Mouse (Mus musculus): ENCODE data around the gene Nubpl.
"Not testable (repeated sequence)": the region's sequence is repeated elsewhere in the genome, so short reads cannot be mapped to it uniquely, and the experiment has no call there.

Gene Nubpl

DNA sequence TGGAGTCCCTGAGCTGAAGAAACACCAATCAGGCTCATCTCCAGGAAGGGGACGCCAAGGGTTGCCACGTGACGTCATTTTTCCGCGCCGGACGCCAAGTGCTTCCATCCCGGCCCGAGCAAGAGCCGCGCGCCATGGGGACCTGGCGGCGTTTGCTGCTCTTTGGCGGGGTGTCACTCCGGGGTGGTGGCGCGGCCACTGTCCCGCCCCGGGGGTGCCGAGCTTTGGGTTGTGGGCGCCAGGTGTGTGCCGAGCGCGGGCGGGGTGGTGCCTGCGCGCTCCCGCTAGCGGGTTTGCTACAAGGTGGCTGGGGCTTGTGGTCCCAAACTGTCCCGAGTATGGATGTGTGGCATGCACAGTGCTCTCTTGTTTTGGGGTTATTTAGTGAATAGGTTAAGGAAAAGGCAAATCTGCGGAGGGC, at the start of gene Nubpl:
Gene Nubpl (plus strand): TSS at position 88 of the 421 bp plus-strand sequence.
- DNase-seq = peak; percentile 99

DNA sequence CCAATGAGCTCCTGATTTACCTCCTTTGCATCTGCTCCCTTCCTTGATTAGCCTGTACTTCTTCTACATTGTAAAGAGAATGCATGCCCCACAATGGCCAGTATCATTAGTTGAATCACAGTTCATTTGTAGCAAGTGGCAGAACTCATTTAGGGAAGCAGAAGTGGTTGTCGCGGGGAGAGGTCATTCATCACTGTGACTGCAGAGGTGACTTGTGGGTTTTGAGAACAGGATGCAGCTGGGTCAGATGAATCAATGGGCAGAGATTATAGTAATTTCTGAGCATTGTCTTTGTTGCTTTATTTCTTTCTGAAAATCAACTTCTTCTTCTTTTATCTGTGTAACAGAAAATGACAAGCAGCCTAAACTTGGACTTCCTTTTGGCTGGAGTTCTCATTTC, 48.2 kb upstream of the Nubpl start:
- DNase-seq = peak; percentile 90

DNA sequence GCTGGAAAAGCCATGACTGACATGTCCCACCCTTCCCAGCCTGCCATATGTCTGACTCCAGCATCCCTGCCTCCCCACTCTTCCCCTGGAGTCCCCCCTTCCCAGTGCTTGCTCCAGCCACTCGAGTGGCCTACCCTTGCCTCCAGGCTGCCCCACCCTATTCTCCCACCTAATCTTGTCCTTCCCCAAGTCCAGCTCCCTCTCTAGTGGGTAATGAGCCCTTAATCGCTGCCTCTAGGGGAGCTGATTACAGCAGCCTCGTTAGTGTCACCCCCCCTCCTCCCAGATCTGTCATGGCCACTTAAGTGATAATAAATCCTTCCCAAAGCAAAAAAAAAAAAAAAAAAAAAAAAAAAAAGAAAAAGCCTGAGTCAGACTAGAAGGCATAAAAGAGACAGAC, 18.2 kb upstream of the Nubpl start:
- not testable (repeated sequence) for DNase-seq

DNA sequence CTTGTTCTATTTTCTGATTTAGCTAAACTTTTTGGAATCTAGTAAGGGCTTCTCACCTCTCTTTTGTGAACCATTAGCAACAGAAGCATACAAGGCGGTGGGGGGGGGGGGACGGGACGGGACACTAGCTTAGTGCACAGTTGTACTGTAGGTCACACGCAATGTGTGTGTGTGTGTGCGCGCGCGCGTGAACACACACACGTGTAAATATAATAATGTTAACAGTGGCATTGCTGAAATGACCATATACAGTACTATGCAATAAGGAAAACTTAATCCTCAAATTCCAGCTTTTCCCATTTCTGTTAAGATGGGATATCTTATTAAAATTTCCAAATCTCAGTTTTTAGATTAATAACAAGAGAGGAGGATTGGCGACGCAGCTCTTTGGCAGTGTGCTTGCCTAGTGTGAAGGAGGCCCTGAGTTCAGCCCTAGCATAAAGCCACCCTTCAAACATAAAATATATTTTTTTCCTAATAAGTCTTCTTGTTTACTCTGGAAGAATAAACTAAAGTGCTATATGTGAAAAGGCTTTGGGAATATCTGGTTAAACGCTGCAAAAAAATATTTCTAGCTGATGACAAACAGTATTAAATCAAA, 388 bp upstream of the Nubpl start:
- DNase-seq = peak; percentile 33

DNA sequence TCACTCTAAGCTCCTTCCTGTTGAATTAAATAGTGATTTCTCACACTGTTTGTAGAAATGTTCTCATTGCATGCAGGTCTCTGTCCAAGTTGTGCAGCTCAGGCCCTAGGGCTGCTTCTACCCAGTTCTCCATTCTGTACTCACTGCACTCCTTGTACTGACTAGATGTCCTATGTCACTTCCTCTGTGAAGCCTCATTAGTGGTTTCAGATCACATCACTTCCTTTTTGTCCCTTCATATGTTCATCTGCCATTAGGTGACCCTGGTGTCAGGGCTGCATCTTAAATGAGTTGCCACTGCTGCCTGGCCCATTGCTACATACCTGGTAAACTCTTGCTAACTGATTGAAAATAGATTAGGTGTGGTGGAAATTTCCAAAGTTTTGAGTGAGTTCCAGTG, 22.7 kb downstream of the Nubpl start:
- peak; percentile 68 for DNase-seq

DNA sequence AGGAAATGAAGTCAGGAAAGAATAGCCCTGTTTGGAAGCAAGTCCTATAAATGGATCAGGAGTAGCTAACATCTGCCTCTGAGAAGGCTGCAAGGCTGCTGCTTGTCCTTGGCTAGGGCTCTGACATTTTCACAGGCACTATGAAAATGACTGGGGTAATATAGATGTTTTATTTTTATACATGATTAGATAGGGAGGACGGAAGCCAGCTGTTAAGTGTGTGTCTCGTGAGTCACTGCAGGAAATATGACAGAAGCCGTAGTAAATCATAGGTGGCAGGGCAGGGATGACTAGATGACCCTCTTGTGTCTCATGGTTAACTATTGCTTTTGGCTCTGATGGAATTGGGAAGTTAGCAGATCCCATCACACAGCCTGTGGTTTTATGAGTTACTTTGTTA, 28.9 kb downstream of the Nubpl start:
- DNase-seq = no peak

DNA sequence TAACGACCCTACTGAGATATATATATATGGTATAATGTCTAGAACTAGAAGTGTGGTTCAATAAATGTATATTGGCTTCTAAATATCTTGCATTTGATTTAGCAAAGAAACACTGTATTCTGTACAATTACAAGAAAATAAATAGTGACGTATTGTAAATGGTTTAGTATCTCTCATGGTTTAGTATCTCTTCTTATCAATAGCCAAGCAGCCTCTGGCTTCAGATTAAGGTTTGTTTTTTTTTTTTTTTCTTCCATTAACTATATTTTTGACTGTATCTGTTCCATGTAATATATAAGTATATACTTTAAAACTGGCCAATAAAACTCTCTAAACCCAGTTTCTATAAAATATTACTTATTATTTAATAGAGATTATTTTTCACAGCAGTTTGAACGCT, 31.5 kb downstream of the Nubpl start:
- DNase-seq = no peak

DNA sequence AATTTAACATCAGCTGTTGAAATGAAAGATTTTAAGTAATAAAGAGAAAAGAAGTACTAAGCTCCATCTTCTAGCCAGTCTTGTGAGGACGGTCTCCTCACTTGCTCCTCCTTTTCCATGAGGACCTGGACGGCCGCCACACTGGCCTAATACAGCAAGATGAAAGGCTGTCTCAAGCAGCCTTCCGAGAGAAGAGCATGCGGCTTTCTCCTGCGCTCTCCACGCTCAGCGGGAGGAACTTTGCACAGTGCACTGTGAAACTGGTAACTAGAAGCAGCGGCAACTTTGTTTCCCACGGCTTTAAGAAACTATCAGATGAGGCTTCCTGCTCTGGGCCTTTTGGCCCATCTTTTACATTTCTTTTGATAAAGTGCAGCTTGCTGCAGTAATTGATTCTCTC, 34.7 kb downstream of the Nubpl start:
- no peak for DNase-seq

DNA sequence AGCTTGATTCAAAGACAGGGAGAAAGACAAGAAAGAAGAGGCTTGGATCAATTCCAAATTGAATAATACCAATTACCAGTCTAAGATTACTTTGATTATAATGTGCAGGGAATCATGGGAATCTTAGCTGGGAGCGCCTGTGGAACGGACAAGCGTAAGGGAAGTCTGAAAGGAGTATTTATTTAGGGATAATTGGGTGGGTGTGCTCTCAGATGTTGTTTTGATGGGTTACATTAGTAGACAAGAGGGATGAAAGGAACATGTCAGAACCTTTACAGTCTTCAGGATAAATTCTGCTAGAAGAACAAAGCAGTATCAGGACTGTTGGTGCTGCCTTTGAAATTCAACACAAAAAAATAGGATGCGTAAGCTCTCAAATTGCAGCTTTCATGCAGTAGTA, 40.8 kb downstream of the Nubpl start:
- DNase-seq = no peak

DNA sequence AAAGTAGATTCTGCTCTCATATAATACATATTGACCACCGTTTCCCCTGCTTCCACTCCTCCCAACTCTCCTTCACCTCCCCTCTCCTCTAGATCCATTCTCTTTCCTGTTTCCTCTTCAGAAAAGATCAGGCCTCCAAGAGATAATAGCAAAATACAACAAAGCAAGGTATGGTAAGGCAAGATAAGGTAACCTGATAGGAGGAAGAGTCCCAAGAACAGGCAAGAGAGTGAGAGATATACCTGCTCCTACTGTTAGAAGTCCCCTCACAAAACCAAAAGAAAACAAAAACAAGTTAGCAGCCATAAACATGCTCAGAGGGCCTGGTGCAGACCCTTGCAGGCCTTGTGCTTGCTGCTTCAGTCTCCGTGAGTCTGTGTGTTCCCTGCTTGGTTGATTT, 49.1 kb downstream of the Nubpl start:
- no peak for DNase-seq

DNA sequence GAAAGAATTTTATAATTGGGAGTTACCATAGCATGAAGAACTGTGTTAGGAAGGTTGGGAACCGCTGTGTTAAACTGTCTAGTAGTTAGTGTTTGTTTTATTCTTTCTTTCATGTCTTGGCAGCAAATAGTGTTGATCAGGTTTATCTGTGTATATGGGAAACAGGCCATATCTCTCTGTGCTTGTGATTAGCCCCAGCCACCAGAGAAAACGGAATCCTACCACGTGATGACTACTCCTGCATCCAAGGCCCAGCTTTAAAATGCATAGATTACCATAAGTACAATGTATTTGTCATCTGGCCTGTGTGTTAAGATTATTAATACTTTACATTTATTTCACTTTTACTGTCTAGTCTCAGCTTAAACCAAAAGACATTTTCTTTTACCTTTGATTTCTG, 51.9 kb downstream of the Nubpl start:
- no peak for DNase-seq

DNA sequence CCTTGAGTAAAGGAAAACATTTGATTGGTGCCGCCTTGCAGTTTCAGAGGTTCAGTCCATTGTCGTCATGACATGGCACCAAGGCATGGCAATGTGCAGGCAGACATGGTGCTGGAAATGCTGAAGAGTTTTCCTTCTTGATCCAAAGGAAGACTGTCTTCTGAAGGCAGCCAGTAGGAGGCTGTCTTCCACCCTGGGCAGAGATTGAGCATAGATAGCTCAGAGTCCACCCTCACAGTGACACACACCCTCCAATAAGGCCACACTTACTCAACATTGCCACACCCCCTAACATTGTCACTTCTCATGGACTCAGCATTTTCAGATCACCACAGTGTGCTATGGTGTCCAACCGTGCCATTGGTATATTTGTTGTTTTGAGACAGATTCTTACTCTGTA, 54.5 kb downstream of the Nubpl start:
- no peak for DNase-seq

DNA sequence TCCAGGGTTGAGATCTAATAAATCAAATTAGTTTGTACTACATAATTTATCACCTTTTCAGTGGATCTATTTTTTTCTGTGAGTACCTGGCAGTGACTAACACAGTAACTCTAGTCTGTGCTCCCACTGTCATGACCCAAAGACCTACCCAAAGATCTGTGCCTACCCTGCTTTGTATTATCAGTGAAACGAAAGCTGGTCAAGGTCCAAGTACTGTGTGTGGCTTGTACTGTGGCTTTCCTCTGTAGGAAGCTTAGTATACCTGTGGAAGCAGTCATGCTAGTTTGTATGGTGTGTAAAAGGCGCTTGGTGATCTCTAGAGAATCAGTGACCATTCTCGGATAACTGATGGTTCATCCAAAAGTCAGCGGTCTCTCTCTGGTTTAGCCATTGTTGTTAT, 57.4 kb downstream of the Nubpl start:
- no peak for DNase-seq

DNA sequence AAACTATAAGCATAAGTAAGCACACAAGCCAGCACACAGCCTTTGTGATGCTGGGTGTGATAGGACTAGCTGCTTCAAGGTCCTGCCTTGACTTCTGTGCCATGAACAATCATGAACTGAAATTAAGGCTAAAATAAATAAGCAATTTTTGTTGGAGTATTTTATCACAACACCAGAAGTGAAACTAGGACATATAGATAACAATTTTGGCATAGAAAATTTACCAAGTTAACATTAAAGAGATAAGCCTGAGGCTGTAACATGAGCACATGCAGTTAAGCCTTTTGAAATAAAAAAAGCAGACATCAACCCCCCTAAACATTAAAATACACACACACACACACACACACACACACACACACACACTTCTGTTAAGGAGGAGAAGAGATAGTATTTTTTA, 66.9 kb downstream of the Nubpl start:
- DNase-seq = no peak

DNA sequence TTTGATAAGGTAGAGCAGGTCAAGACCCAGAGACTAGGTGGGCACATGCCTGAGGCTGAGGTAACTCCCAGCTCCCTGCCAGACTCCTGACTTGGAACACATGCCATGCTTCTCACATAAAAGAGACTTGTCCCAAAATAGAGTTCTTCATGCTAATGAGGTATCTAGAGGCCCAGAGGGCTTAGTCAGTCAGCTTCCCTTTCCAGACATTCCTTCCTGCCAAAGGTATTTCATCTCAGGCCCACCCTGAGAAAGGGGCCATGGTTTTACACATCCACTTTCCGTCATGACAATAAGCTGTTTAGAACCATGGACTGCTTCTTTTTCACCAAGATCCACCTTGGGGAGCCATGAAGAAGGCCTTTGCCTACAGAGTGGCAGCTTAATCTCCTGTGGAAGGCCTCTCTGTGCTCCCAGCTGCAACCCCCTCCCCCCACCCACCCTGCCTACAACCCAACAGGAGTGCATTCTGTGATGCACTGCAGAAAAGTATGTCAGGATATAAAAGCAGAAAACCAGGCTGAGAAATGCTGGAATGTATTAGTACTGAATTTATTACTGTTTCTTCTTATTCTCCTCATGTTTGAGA, 88.8 kb downstream of the Nubpl start:
- no peak for DNase-seq

DNA sequence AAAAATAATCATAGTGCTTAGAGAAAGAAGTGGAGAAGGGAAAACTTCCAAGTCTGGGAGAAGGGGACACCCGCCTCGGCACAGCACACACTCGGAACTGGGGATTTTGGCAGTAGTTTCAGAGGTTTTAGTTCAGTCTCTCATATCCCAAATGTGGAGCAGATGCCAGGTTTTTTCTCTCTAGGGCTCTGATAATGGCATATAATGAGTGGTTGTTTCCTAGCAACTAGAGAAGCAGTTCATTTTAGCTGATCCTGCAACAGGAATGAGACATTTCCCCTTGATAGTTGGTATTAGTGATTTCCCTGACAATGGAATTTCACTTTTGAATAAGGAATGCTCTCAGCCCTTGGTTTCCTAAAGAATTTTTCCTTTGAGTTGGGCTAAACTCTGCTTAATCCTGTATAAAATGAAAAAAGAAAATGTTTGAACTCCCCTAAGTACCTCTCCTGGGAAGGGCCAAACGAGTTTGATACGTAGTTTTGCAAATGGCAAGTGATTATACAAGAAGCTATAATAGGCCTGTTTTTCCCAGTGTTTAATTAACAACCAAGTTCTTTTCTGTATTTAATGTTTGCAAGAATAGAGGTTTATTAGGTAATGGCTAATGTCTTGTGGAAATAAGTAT, 89.5 kb downstream of the Nubpl start:
- no peak for DNase-seq

DNA sequence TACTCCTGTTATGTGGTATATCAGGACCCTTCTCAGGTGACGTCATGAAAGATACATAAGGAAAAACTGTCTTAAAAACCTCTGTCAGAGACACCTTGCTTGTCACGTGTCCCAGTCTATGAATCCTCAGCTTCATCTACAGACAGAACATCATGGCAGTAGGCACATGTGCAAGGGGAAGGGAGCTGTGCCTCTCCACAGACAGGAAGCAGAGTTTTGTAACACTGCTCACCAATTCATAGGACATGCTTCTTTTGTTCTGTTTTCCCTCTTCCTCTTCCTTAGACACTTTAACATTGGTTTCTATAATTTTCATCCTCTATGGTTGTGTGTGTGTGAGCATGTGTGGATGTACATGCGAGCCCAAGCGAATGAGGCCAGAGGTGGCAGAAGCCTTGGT, 100.9 kb downstream of the Nubpl start:
- DNase-seq = peak; percentile 41

DNA sequence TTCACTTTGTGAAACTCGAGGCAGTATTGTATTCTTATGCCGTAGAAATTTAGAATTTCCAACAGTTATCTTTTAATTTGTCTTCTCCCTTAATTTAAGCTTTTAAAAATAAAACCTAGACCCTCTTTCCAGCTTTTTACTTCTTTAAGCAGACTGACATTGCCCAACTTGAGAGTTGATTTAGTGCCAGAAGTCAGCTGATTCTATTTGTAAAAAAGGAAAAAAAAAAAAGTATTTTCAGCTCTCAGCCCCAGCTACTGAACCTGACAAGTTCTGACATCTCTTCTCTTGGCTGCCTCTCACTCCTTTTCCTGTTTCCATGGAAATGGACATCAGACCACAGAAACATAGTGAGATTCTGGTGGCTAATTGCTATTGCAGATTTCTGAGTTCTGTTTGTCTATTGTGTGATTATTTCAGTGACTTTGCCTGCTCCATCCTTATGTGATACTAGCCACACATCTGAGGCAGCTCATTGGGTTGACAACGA, 111.6 kb downstream of the Nubpl start:
- DNase-seq = no peak

DNA sequence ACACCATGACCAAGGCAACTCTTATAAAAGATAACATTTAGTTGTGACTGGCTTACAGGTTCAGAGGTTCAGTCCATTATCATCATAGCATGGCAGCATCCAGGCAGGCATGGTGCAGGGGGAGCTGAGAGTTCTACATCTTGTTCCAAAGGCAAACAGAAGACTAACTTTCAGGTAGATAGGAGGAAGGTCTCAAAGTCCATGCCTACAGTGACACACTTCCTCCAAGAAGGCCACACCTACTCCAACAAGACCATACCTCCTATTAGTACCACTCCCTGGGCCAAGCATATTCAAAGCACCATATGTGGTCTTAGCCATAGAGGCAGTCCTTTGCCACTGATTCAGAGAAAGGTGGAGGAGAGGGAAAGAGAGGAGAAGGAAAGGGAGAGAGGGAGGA, 113.6 kb downstream of the Nubpl start:
- DNase-seq = peak; percentile 15

DNA sequence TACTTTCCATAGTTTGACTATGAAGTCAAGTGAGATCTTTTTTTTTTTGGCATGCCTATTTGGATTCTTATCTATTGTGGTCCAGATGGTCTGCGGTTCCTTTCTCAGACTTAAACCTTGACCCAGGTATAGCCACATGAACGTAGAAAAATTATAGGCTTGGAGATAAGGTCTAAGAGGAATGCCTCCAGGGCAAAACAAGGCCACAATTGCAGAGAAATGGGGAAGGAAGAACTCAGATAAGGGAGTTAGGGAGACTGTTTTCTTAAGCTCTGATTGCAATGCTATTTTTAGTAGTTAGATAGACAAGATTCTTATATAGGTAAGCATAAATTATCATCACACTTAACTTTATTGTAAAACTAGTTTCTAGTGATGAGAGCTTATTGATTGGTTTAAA, 117.3 kb downstream of the Nubpl start:
- no peak for DNase-seq

DNA sequence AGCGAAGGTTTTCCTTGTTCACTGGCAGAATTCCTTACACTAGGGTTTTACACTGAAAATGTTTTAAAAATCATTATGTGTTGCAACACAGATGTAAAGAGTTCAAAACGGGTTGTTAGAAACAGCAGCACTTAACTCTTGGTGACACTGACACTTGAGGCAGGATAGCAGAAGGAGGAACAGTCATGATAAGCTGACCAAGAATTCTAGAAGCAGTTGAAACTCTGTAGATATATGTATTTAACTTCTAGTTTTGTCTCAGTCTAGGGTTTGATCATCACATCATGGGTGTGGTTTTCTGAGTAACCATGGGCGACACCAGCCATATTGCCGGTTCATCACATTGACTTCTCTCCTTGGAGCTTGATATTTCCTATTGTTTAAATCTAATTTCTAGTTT, 127.4 kb downstream of the Nubpl start:
- DNase-seq = no peak

DNA sequence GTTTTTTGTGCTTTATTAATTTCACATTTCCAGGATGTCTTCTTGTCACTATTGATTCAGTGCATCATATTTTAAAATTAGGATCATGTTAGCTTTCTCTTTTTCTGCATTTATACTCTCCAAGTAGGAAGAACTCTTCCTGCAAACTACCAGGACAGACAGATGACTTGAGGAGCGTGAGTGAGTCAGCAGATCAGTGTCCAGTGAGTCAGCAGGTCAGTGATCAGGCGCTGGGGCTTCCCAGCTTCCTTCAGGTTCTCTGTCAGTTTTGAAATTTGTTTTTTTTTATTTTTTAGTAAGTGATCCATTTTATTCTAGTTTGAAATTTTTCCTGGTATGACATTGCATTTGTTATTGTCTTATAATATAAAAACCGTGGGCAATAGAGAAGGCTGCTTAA, 131.2 kb downstream of the Nubpl start:
- DNase-seq = no peak

DNA sequence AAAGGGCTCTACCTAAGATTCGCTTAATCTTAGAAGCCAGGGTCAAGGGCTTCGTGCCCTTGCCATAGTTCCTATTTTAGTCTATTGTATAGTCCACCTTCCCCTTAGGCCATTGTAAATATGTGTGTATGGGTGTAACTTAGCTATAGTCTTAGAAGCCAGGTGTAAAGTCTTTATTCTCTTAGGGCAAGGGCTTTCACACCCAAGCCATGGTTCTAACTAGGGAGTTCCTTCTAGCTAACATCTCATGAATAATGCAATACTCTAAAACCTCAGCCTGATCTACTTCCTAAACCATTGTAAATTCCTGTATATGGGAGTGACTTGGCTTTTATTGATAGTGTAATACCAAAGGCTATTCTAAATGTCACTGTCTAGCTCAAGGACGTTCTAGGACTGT, 134.4 kb downstream of the Nubpl start:
- DNase-seq = not testable (repeated sequence)

DNA sequence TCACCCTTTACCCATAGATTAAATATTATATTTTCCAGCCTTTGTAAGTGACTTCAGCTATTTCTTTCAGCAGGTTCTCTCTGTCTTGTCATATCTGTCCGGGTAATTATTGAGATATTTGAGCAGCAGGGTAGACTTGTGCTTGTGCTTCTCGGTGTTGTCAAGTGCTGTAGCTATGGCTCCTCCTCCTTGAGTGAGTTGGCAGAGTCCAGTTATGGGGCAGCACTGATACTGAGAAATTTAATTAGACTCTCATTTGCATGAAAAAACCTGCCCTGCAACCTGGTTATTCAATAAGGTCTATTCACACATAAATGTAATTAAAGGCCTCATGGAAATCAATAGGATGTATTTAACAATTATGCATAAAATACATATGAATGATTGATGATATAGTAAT, 145.2 kb downstream of the Nubpl start:
- no peak for DNase-seq

DNA sequence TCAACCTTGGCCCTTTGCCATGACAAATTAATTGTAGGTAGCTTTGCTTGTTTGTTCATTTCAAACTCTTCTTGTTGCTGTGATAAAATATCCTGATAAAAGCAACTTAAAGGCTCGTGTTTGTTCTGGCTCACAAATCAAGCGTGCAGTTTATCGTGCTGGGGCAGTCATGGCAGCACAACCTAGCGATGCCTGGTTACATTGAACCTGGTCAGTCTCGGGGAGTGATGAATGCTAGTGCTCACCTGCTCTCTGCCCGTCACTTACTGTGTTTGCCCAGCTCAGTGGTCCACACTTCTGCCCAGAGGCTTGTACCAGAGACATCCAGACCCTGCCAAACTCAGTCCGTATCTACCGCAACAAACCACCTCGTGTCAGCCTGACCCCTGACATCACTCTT, 149.9 kb downstream of the Nubpl start:
- no peak for DNase-seq
